Mouse (Mus musculus) liver, embryonic 14.5 days (tissue): ENCODE results near the gene Kalrn. TPM values are rescaled to one million over a fixed set of nuclear protein-coding genes. Genes with fewer than 3 reads are reported as not detected.

ENCODE experiments used
- ATAC-seq: fragments of 200-750 bp; cut with Nextera tagmentation; 2 replicates; pipeline ENCODE4 v1.8.0; 2017; ENCODE audit warnings: moderate number of reproducible peaks, mild to moderate bottlenecking, moderate library complexity; ENCODE audit not compliant: insufficient read depth
- DNase-seq, 3 experiments: peaks; one replicate each; pipeline ENCODE4 v3.0.0-alpha.2; 2012 to 2013; ENCODE audit warnings: low read depth in 3 of 3, low spot score in 3 of 3
- H3K27ac ChIP-seq: fragments of 300-500 bp; sonication (generic); 2 replicates; pipeline ENCODE4 v1.5.1; 2014; ENCODE audit warnings: moderate library complexity, mild to moderate bottlenecking, control low read depth, inconsistent platforms
- H3K27me3 ChIP-seq: fragments of 300-500 bp; sonication (generic); 2 replicates; pipeline ENCODE4 v1.6.1; 2014; ENCODE audit warnings: mild to moderate bottlenecking, low read length, moderate library complexity; ENCODE audit not compliant: control insufficient read depth, insufficient read depth
- H3K36me3 ChIP-seq: fragments of 300-500 bp; sonication (generic); replicated peaks from 2 replicates; pipeline ENCODE4 v1.6.1; 2014; ENCODE audit warnings: low read depth; ENCODE audit not compliant: control insufficient read depth, insufficient read depth
- H3K4me1 ChIP-seq, 2 experiments: fragments of 200-500 bp in 1 of 2; fragments of 300-500 bp in 1 of 2; sonication (generic) in 1 of 2; replicated peaks; 2 replicates each; pipeline ENCODE4 v1.6.1; 2012 to 2014; ENCODE audit warnings: antibody characterized with exemption in 1 of 2, inconsistent platforms in 1 of 2, low read length in 1 of 2; ENCODE audit not compliant: control insufficient read depth in 2 of 2, insufficient read depth in 2 of 2
- H3K4me2 ChIP-seq: fragments of 300-500 bp; sonication (generic); 2 replicates; pipeline ENCODE4 v1.6.1; 2014; ENCODE audit warnings: low read depth, mild to moderate bottlenecking, control low read depth, moderate library complexity
- H3K4me3 ChIP-seq, 2 experiments: fragments of 200-500 bp in 1 of 2; fragments of 300-500 bp in 1 of 2; sonication (generic) in 1 of 2; 2 replicates each; pipeline ENCODE4 v1.5.1; 2012 to 2014; ENCODE audit warnings: low read depth in 2 of 2, low read length in 2 of 2, mild to moderate bottlenecking in 2 of 2, control low read depth in 1 of 2, inconsistent platforms in 1 of 2, moderate library complexity in 1 of 2; ENCODE audit not compliant: insufficient read depth in 1 of 2
- H3K9ac ChIP-seq: fragments of 300-500 bp; sonication (generic); replicated peaks from 2 replicates; pipeline ENCODE4 v1.6.1; 2014; ENCODE audit warnings: mild to moderate bottlenecking, control low read depth, moderate library complexity
- H3K9me3 ChIP-seq: fragments of 300-500 bp; sonication (generic); 2 replicates; pipeline ENCODE4 v1.6.1; 2016; ENCODE audit warnings: low read length, mixed read lengths; ENCODE audit not compliant: control insufficient read depth
- CTCF ChIP-seq: IDR thresholded peaks from 2 replicates; pipeline ENCODE4 v1.5.1; 2016; ENCODE audit warnings: antibody characterized with exemption, low read depth, control low read depth
- EP300 ChIP-seq: IDR thresholded peaks from 2 replicates; pipeline ENCODE4 v1.6.1; 2016; ENCODE audit warnings: antibody characterized with exemption, low read depth
- WGBS: fragments of 180-500 bp; shearing (Covaris S2); extraction: QIAGEN DNeasy Blood & Tissue Kit; methylation state at CpG from one replicate; pipeline ENCODE4 v1.1.7; 2014; ENCODE audit not compliant: insufficient replicate concordance; 5-methylcytosine and 5-hydroxymethylcytosine counted together
- polyA plus RNA-seq, 2 experiments: library from polyadenylated mRNA; depleted of rRNA in 1 of 2; stranded (reverse) in 1 of 2; unstranded in 1 of 2; fragments of >200 nt; fragmentation: Nextera tagmentation in 1 of 2; extraction: Ambion mirVana in 1 of 2; gene quantifications; 2 replicates each; pipeline versions ENCODE4 v1.2.1 to v1.2.3; 2012 to 2014

The Kalrn gene
- polyA plus RNA-seq, 2 experiments, result 7.2 to 8.5 TPM

GRCm38 (mm10) chr16:34050090-34050489, 523.2 kb downstream of the Kalrn start:
- ATAC-seq (peak; percentile 99), DNase-seq (peak; percentile 62 to 78 (median 77))
- Histone ChIP-seq H3K9me3 (no peaks in the 10 kb centered on the region), H3K4me1 (peaks cover 40 to 49% of the 10 kb centered on the region in 2 experiments), H3K27ac (peak overlapping the region; percentile 81), H3K4me2 (peak overlapping the region; percentile 45), H3K9ac (peak overlapping the region; percentile 52), H3K4me3 (no peak overlapping the region), H3K27me3 (no peaks in the 10 kb centered on the region), H3K36me3 (no peaks in the 10 kb centered on the region)
- TF ChIP-seq CTCF (no peak), EP300 (peak; percentile 85)
- 20% methylated on average over 7 of the region's 7 CpGs for WGBS

GRCm38 (mm10) chr16:34049361-34049760, 524.0 kb downstream of the Kalrn start:
- Histone ChIP-seq H3K27ac (no peak overlapping the region), H3K4me1 (peaks cover 46 to 57% of the 10 kb centered on the region in 2 experiments), H3K9me3 (no peaks in the 10 kb centered on the region), H3K36me3 (no peaks in the 10 kb centered on the region), H3K27me3 (no peaks in the 10 kb centered on the region), H3K4me2 (no peak overlapping the region; the same call in 1 of the 2 replicates), H3K4me3 (no peak overlapping the region), H3K9ac (no peak overlapping the region)
- DNase-seq (no peak), ATAC-seq (no peak)
- WGBS, result 84% methylated on average over 12 of the region's 12 CpGs
- TF ChIP-seq CTCF (no peak), EP300 (no peak)

- no peaks in the 10 kb centered on the region for H3K27me3 ChIP-seq
- H3K9ac ChIP-seq, result no peak overlapping the region
- no peak for TF ChIP-seq CTCF
- TF ChIP-seq EP300, result no peak
- ATAC-seq, result no peak
- H3K27ac ChIP-seq, result no peak overlapping the region
- WGBS, result 54% methylated on average over 4 of the region's 4 CpGs
- no peak overlapping the region for H3K4me2 ChIP-seq
- H3K4me1 ChIP-seq, result peaks cover 47 to 57% of the 10 kb centered on the region in 2 experiments
- no peaks in the 10 kb centered on the region for H3K36me3 ChIP-seq
- no peak overlapping the region for H3K4me3 ChIP-seq
- H3K9me3 ChIP-seq, result no peaks in the 10 kb centered on the region
- no peak for DNase-seq
Observed at GRCm38 (mm10) chr16:34048232-34048631, 525.1 kb downstream of the Kalrn start.

GRCm38 (mm10) chr16:34047543-34047942, 525.8 kb downstream of the Kalrn start:
- no peak overlapping the region for H3K4me3 ChIP-seq
- H3K27ac ChIP-seq, result no peak overlapping the region
- DNase-seq (no peak), ATAC-seq (no peak)
- no peaks in the 10 kb centered on the region for H3K36me3 ChIP-seq
- no peaks in the 10 kb centered on the region for H3K9me3 ChIP-seq
- no peaks in the 10 kb centered on the region for H3K27me3 ChIP-seq
- TF ChIP-seq EP300, result no peak
- TF ChIP-seq CTCF, result no peak
- no peak overlapping the region for H3K9ac ChIP-seq
- H3K4me1 ChIP-seq, result peaks cover 47 to 56% of the 10 kb centered on the region in 2 experiments
- 45% methylated on average over 7 of the region's 7 CpGs for WGBS
- no peak overlapping the region for H3K4me2 ChIP-seq

- Histone ChIP-seq H3K4me3 (no peak overlapping the region), H3K27me3 (no peaks in the 10 kb centered on the region), H3K4me2 (no peak overlapping the region), H3K27ac (no peak overlapping the region), H3K4me1 (peaks cover 47 to 55% of the 10 kb centered on the region in 2 experiments), H3K36me3 (no peaks in the 10 kb centered on the region), H3K9ac (no peak overlapping the region), H3K9me3 (no peaks in the 10 kb centered on the region)
- DNase-seq, result no peak
- TF ChIP-seq EP300 (no peak), CTCF (no peak)
- WGBS, result 62% methylated on average over 4 of the region's 4 CpGs
- no peak for ATAC-seq
Observed at GRCm38 (mm10) chr16:34047006-34047360, 526.3 kb downstream of the Kalrn start.
